Mouse (Mus musculus) embryonic facial prominence, embryonic 11.5 days (tissue): ENCODE results near the gene Bst1. TPM values are rescaled to one million over a fixed set of nuclear protein-coding genes. Genes with fewer than 3 reads are reported as not detected.

ENCODE experiments used
- polyA plus RNA-seq: library from polyadenylated mRNA; unstranded; fragments of >200 nt; fragmentation: Nextera tagmentation; extraction: Ambion mirVana; gene quantifications from 2 replicates; pipeline ENCODE4 v1.2.1, GENCODE M21; 2014

The Bst1 gene
- polyA plus RNA-seq, 1 experiment from 2014 or later: 0.15 TPM

Other genes starting within 250 kb of the Bst1 start
- gene Cc2d2a, start 156.5 kb upstream of the Bst1 start, polyA plus RNA-seq: 8.7 and 10.5 TPM in 2 replicates
- gene Fbxl5, start 2.8 kb downstream of the Bst1 start, polyA plus RNA-seq: 71.3 and 83.4 TPM in 2 replicates
- 9.9 and 10.7 TPM in 2 replicates for gene Cd38, start 49.7 kb downstream of the Bst1 start, polyA plus RNA-seq
- gene Gm7879, start 94.3 kb downstream of the Bst1 start, polyA plus RNA-seq: 0.59 and 0.73 TPM in 2 replicates
- gene Fgfbp1, start 162.9 kb downstream of the Bst1 start, polyA plus RNA-seq: 0.36 and 0.67 TPM in 2 replicates